Mouse (Mus musculus): ENCODE results near the gene Hdac7. TPM values are rescaled to one million over a fixed set of nuclear protein-coding genes. Genes with fewer than 3 reads are reported as not detected.

The Hdac7 gene
- polyA plus RNA-seq, 1 experiment from 2014 or later, result 7.8 TPM

DNA sequence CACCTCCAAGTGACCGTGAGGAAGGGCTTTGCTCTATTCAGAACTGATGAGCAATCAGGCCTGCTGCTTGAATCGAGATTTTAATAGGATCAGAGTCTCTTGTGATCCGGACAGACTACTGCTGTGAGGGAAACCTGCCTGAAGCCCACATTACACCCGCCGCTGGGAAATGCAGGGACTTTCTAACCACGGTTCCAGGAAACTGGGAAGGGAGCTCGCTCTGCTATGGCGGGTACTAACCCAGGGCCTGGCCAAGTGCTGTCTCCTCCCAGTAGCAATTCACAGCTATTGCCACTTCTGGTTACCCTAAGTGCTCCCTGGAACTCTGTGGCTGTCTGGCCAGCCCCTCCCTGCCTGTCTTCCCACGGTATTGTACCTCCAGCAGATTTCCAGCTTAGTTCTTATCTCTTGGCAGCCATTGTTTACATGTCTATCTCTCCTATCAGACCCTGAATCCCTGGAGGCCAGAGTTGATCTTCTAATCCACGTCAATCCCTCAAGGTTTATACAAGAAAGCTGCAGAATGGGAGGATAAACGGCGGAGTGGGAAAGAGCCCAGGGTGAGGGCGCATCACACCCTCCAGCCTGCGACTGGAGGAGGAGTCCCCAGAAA, 18.7 kb upstream of the Hdac7 start:
- no peak overlapping the region for H3K9ac ChIP-seq (ENCODE audit: low read depth, low read length)
- TF ChIP-seq CTCF (IDR thresholded peaks at IDR 0.05; ENCODE audit: low read depth), result no peak
- H3K4me1 ChIP-seq (replicated peaks; ENCODE audit: control insufficient read depth, insufficient read depth, low read length), result no peaks in the 10 kb centered on the region
- no peak overlapping the region for H3K4me2 ChIP-seq (replicated peaks; ENCODE audit: low read depth)
- no peak overlapping the region for H3K27ac ChIP-seq (ENCODE audit: low read depth, low read length)
- H3K36me3 ChIP-seq (ENCODE audit: control insufficient read depth, insufficient read depth), result peaks cover 19% of the 10 kb centered on the region
- WGBS, result 37% methylated on average over 14 of the region's 14 CpGs
- no peaks in the 10 kb centered on the region for H3K27me3 ChIP-seq (replicated peaks; ENCODE audit: control insufficient read depth, insufficient read depth, low read length)
- H3K4me3 ChIP-seq (ENCODE audit: low read depth, low read length), result no peak overlapping the region
- ATAC-seq, result no peak
- peaks cover 8% of the 10 kb centered on the region; the same call in 1 of the 2 replicates for H3K9me3 ChIP-seq (ENCODE audit: control insufficient read depth)

- ATAC-seq, result no peak
- WGBS, result 79% methylated on average over 3 of the region's 3 CpGs
- H3K36me3 ChIP-seq (ENCODE audit: control insufficient read depth, insufficient read depth), result peaks cover 7% of the 10 kb centered on the region; the same call in 1 of the 2 replicates
- no peaks in the 10 kb centered on the region for H3K9me3 ChIP-seq (ENCODE audit: control insufficient read depth)
- H3K4me3 ChIP-seq (ENCODE audit: low read depth, low read length), result no peak overlapping the region
- H3K27me3 ChIP-seq (replicated peaks; ENCODE audit: control insufficient read depth, insufficient read depth, low read length), result no peaks in the 10 kb centered on the region
- H3K4me2 ChIP-seq (replicated peaks; ENCODE audit: low read depth), result no peak overlapping the region
- no peak overlapping the region for H3K27ac ChIP-seq (ENCODE audit: low read depth, low read length)
- no peaks in the 10 kb centered on the region for H3K4me1 ChIP-seq (replicated peaks; ENCODE audit: control insufficient read depth, insufficient read depth, low read length)
- no peak for TF ChIP-seq CTCF (IDR thresholded peaks at IDR 0.05; ENCODE audit: low read depth)
- H3K9ac ChIP-seq (ENCODE audit: low read depth, low read length), result no peak overlapping the region
These were observed 16.1 kb upstream of the Hdac7 start for GRCm38 (mm10) chr15:97860353-97860752.

DNA sequence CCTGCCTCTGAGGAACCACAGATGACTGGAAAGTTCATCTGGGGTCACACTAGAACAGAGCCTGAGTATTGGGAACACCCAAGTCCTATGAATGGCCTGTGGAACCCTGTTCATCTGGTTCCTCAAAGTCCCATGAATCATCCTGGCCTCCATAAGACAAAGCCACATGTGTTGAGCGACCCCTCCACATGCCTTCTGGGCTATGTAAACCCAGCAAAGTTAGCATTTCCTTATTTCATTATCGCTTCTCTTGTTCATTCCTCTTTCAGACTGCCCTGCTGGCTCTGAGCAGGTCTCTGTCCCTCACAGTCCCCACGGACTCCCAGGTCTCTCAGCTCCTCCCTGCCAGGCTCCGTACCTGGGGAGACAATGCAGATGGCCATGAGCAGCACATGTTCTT, 14.1 kb upstream of the Hdac7 start:
- no peaks in the 10 kb centered on the region for H3K9me3 ChIP-seq (ENCODE audit: control insufficient read depth)
- H3K4me1 ChIP-seq (replicated peaks; ENCODE audit: control insufficient read depth, insufficient read depth, low read length), result no peaks in the 10 kb centered on the region
- no peak overlapping the region for H3K4me2 ChIP-seq (replicated peaks; ENCODE audit: low read depth)
- no peak for ATAC-seq
- WGBS, result 83% methylated on average over 4 of the region's 4 CpGs
- no peak overlapping the region for H3K9ac ChIP-seq (ENCODE audit: low read depth, low read length)
- no peak overlapping the region for H3K4me3 ChIP-seq (ENCODE audit: low read depth, low read length)
- TF ChIP-seq CTCF (IDR thresholded peaks at IDR 0.05; ENCODE audit: low read depth), result no peak
- no peak overlapping the region for H3K27ac ChIP-seq (ENCODE audit: low read depth, low read length)
- peaks cover 7% of the 10 kb centered on the region; the same call in 1 of the 2 replicates for H3K36me3 ChIP-seq (ENCODE audit: control insufficient read depth, insufficient read depth)
- H3K27me3 ChIP-seq (replicated peaks; ENCODE audit: control insufficient read depth, insufficient read depth, low read length), result no peaks in the 10 kb centered on the region

GRCm38 (mm10) chr15:97854551-97854950, 10.2 kb upstream of the Hdac7 start:
- H3K4me1 ChIP-seq (replicated peaks; ENCODE audit: control insufficient read depth, insufficient read depth, low read length), result no peaks in the 10 kb centered on the region
- no peak overlapping the region for H3K4me2 ChIP-seq (replicated peaks; ENCODE audit: low read depth)
- no peak overlapping the region for H3K4me3 ChIP-seq (ENCODE audit: low read depth, low read length)
- 53% methylated on average over 6 of the region's 6 CpGs for WGBS
- H3K9ac ChIP-seq (ENCODE audit: low read depth, low read length), result no peak overlapping the region
- TF ChIP-seq CTCF (IDR thresholded peaks at IDR 0.05; ENCODE audit: low read depth), result no peak
- no peaks in the 10 kb centered on the region for H3K27me3 ChIP-seq (replicated peaks; ENCODE audit: control insufficient read depth, insufficient read depth, low read length)
- no peaks in the 10 kb centered on the region for H3K9me3 ChIP-seq (ENCODE audit: control insufficient read depth)
- no peak for ATAC-seq
- no peak overlapping the region for H3K27ac ChIP-seq (ENCODE audit: low read depth, low read length)
- peaks cover 7% of the 10 kb centered on the region; the same call in 1 of the 2 replicates for H3K36me3 ChIP-seq (ENCODE audit: control insufficient read depth, insufficient read depth)

- no peak overlapping the region for H3K27ac ChIP-seq (ENCODE audit: low read depth, low read length)
- H3K4me3 ChIP-seq (ENCODE audit: low read depth, low read length), result no peak overlapping the region
- ATAC-seq, result no peak
- H3K9me3 ChIP-seq (ENCODE audit: control insufficient read depth), result no peaks in the 10 kb centered on the region
- no peaks in the 10 kb centered on the region for H3K27me3 ChIP-seq (replicated peaks; ENCODE audit: control insufficient read depth, insufficient read depth, low read length)
- H3K36me3 ChIP-seq (ENCODE audit: control insufficient read depth, insufficient read depth), result peaks cover 7% of the 10 kb centered on the region; the same call in 1 of the 2 replicates
- no peak overlapping the region for H3K9ac ChIP-seq (ENCODE audit: low read depth, low read length)
- no peak overlapping the region for H3K4me2 ChIP-seq (replicated peaks; ENCODE audit: low read depth)
- no peaks in the 10 kb centered on the region for H3K4me1 ChIP-seq (replicated peaks; ENCODE audit: control insufficient read depth, insufficient read depth, low read length)
- peak; percentile 41 for TF ChIP-seq CTCF (IDR thresholded peaks at IDR 0.05; ENCODE audit: low read depth)
- 47% methylated on average over 8 of the region's 8 CpGs for WGBS
These were observed 9.8 kb upstream of the Hdac7 start for GRCm38 (mm10) chr15:97854059-97854458.

- Histone ChIP-seq H3K27me3 (replicated peaks; ENCODE audit: control insufficient read depth, insufficient read depth, low read length) (no peaks in the 10 kb centered on the region), H3K36me3 (ENCODE audit: control insufficient read depth, insufficient read depth) (peaks cover 6% of the 10 kb centered on the region; the same call in 1 of the 2 replicates), H3K9me3 (ENCODE audit: control insufficient read depth) (no peaks in the 10 kb centered on the region), H3K9ac (ENCODE audit: low read depth, low read length) (no peak overlapping the region), H3K4me2 (replicated peaks; ENCODE audit: low read depth) (no peak overlapping the region), H3K4me1 (replicated peaks; ENCODE audit: control insufficient read depth, insufficient read depth, low read length) (no peaks in the 10 kb centered on the region), H3K4me3 (ENCODE audit: low read depth, low read length) (no peak overlapping the region), H3K27ac (ENCODE audit: low read depth, low read length) (no peak overlapping the region)
- no peak for ATAC-seq
- WGBS, result 87% methylated on average over 3 of the region's 3 CpGs
- no peak for TF ChIP-seq CTCF (IDR thresholded peaks at IDR 0.05; ENCODE audit: low read depth)
These were observed 8.0 kb upstream of the Hdac7 start for GRCm38 (mm10) chr15:97852291-97852690.
